Mouse (Mus musculus) retina, postnatal 1 day (tissue): Measurements from ENCODE around the gene Prkce.

Experiments used
- DNase-seq: peaks from one replicate; pipeline ENCODE4 v3.0.0-alpha.2; 2012

Prkce gene

DNA sequence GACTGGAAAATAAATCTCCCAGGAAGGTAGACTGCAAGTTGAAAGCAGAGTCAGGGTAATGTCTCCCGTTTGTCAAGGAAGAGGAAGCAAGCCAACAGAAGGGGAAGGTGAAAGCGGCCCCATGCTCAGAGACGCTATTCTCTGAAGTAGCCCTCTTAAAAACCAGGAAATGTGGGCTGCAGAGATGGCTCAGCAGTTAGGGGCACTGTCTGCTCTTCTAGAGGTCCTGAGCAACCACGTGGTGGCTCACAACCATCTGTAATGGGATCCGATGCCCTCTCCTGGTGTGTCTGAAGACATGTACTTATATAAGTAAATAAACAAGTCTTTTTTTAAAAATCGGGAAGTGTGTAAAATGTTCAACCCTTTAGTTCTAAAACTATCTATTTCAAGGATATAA lies 327.3 kb downstream of the Prkce start:
- no peak for DNase-seq

- DNase-seq: peak; percentile 62
These were observed 328.7 kb downstream of the Prkce start for GRCm38 (mm10) chr17:86496123-86496771.

DNA sequence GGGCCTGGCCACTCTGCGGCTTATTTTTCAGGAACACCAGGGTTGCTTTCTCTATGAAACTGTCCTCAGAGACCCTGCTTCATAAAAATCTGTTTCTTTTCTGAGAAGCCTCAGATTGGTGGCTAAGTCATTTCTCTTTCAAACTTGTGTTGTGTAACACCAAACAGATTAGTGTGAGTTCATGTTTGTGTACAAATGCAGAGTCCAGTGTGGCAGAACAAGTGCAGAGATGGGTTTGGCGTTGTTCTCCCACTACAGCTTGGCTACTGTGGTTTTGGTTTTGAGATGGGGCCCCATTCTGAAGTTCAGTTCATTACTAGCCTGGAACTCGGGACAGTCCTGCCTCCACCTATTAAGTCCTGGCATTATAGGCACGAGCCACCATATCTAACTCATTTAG lies 329.7 kb downstream of the Prkce start:
- no peak for DNase-seq

DNA sequence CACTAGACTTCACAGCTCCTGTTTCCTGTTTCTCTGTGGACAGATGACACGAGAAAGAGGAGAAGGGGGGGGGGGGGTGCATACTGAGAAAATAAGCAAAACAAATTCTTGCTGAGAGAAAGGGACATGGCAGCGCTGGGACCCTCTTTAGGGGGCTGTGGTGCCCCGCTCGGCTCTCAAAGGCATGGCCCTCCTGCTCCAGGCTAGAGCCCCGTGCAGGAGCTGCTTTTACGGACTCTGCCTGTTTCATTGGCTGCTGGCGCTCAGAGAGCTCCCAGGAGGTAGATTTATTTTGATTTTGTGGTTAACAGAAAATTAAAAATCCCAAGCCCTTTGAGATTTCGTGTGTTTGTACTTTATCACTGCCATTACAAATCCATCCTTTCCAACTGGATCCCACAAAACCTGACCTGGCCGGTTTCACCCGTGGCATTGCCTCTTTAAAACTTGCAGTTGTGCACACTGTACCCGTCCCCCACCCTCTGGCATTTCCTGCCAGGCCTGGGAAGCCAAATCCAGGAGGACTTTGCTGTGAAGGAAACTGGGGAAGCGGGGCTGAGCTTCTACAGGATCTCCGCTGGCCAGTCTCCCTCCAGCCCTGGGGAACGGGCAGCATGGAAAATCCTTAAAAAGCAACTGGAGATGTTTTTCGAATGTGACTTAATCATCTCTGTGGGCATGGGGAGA lies 331.9 kb downstream of the Prkce start:
- DNase-seq: no peak

GRCm38 (mm10) chr17:86501393-86501792 lies 333.8 kb downstream of the Prkce start:
- no peak for DNase-seq

DNA sequence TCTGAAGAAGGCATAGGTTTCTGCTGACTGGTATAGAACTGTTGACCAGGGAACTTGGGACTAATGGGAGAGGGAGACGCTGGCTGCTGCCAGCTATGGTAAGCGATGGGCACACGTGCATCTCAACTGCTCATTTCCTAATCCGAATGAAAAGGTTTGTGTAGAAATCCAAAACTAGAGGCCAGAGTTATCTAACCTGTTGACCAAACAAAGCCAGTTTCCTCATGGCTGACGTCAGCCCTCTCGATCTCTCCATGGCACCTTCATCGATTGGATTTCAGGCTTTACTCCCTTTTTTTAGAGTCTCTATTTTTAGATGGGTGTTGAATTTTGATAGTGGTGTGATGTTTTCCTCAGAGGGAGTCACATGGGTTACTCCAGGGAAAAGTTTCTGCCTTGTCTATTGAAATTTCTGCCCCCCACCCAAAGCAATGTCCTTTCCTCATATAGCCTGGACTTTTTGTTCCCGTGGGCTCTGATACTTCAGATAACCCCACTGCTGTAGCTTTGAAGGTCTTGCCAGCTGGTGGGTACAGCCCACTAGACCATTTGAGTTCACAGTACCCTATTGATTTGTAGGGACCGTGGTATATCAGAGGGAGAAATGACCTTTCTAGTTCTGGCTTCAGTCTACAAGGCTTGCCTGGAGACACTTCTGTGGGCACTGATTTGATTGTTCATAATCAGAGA lies 335.8 kb downstream of the Prkce start:
- DNase-seq: no peak

- no peak for DNase-seq
These were observed 337.6 kb downstream of the Prkce start, which contains the start of gene Gm10309 for GRCm38 (mm10) chr17:86505183-86505631. Gene Gm10309, minus strand, starts transcription at chr17:86505232.

DNA sequence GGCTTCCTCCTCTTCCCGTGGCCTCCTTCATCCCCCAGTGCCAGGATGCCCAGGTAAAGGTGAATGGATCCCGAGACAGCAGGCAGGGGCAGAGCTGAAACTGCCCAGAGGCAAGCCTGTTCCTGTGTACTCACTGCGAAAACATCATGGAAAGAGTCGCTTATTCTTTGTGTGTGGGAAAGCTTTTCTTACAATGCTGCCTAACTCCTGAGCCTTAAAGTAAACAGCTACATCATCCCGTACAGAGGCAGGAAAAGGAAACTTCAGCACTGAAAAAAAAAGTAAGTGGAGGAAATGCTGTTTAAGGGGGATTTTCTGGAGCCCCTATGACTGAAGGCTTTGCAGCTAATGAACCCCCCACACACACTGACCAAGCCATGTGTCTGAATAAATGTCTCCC lies 339.3 kb downstream of the Prkce start:
- no peak for DNase-seq

GRCm38 (mm10) chr17:86507342-86508211 lies 340.0 kb downstream of the Prkce start:
- DNase-seq: peak; percentile 34

- no peak for DNase-seq
These were observed 340.6 kb downstream of the Prkce start for GRCm38 (mm10) chr17:86508212-86508490.

DNA sequence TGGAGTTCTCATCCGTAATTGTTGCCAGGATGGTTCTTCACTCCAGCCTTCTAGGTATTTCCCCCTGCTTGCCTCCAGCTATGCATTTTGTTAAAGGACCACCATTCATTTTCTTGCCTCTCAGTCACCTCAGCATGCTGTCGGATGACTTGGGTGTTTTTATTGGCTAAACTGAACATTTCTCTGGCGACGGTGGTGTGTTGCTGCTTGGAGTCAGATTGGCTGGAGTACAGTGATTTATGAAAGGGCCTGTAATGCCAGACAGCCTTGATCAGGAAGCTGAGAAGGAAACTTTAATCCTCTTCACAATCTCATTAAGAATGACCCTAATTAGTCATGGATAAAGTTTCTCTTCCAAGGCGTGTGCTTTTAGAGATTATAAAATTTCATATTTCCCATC lies 342.3 kb downstream of the Prkce start:
- DNase-seq: peak; percentile 24

DNA sequence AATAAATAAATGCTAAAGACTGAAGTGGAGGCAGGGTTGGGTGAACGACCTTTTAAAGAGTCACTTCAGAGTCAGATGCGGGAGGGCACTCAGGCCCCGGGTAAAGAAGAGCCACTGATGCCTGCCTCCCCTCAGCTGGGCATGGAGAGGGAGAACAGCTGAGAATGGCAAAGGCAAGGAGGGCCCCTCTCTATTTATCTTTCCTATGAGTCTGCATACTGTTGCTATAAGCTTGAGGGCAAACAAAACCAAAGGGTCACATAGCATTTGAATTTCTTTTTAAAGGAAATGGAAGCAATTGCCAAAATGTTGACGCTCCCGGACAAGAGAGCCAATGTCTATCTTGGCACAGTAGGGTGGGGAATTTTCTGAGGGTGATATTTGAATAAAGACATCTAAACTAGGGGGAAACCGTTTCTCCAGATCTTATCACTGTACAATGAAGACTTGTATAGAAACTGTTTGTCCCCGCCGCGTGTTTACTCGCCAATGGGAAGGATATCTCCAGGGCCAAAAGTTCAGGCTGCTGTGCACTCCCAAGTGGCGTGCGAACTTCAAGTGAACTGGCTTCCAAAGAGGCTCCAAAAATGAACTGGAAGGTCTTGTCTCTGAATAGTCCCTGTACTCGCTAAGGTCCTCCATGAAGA lies 347.5 kb downstream of the Prkce start:
- DNase-seq: no peak

- DNase-seq: no peak
These were observed 349.0 kb downstream of the Prkce start for GRCm38 (mm10) chr17:86516630-86517029.

DNA sequence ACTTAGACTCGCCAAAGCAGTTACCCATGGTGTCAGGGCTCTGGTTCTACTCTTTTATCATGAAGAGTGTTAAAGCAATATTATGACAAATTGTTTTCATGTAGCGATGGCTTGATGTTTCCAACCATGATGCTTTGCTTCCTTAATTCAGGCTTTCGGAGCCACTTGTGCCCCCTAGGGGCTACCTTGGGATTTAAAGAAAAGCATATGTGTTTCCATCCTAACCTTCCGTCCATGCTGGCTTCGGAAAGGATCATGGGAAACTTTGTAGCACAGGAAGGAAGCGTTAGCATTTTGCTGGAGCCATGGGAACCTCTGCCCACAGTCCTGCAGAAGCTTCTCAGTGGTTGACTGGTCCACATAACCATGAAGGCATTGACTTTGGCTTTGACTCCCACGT lies 351.0 kb downstream of the Prkce start:
- DNase-seq: no peak

DNA sequence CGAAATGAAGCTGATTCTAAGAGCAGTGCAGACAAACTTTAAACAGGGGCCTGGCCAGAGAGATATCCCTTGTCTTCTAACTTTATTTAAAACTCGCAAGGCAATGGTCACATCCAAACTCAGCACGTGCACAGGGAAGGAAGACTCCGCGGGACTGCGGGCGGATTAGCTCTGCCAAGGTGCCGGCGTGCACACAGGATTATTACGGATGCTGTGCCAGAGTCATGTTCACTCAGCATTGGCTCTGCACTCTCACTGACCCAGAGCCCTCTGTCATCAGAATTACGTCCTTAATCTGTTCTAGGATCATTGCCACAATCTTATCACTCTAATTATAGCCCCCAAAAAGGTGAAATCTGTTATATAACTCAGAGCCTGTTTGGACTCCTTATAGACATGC lies 353.7 kb downstream of the Prkce start:
- DNase-seq: no peak

- no peak for DNase-seq
These were observed 355.1 kb downstream of the Prkce start for GRCm38 (mm10) chr17:86522649-86523048.

- no peak for DNase-seq
These were observed 355.8 kb downstream of the Prkce start for GRCm38 (mm10) chr17:86523374-86523773.

DNA sequence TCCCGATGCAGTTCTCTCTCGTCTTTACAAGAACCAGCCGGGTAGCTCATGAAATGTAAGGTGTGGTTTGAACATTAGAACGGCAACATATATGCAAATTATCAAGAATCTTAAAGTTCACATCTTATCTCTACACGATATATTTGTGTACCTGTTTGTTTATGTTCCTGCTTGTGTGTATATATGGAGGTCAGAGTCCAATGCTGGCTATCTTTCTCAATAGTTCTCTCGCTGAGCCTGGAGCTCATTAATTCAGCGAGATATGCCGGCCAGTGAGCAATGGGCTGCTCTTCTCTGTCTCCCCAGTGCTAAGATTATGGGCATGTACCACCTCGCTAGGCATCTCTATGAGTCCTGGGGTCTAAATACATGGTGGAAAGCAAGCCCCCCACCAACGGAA lies 356.3 kb downstream of the Prkce start:
- no peak for DNase-seq

DNA sequence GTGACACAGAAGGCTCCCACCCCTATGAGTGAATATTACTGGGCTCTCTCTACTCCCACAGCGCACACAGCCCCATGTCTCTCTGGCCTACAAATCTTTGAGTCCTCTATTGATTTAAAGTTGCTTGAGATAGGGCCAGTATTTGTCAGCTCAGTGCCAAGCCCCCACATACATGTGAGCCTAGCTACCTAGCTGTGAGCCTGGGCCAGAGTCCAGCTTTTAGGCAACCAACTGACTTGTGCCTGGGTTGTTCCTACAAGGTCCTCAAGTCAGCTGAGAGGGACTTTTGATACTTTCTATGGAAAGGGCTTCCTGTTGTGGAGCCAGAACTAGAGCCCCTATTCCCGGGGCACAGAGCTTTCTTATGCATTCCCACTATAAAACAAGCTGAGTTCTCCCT lies 357.5 kb downstream of the Prkce start:
- DNase-seq: no peak

DNA sequence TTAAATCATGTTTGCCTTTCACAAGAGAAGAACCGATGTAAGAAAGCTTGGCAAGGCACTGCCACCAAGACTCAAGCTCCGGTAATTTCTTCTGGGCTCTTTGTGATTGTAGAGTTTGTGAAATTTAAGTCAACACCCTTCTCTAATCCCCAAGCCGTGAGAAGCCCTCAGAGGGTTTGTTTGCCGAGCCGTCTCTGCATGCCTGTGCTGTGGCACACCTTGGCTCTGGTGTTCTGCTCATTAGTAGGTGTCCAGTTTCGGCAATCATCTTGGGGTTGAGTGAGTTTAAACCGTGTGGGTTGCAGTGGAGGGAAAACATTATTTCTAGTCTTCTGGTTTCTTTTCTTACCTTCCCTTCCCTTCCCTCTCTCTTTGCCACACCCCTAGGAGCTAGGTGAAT lies 358.4 kb downstream of the Prkce start:
- DNase-seq: no peak

- DNase-seq: no peak
These were observed 359.7 kb downstream of the Prkce start for GRCm38 (mm10) chr17:86527298-86527697.

DNA sequence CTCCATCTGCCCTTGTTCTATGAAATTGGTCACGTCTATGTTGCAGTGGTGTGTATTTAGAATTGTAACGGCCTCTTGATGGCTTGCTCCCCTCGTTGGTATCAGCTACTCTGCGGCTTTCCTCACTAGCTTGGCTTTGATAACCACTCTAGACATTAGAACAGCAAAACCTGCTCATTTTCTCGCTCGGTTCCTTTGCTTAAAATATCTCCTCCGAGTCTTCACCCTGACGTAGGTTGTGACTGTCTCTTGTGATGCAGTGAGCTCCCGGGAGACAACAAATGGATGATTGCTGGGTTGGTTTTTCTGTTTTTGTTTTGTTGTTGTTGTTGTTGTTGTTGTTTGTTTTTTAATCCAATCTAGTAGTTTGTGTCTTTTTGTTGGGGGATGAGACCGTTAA lies 361.4 kb downstream of the Prkce start:
- DNase-seq: no peak

DNA sequence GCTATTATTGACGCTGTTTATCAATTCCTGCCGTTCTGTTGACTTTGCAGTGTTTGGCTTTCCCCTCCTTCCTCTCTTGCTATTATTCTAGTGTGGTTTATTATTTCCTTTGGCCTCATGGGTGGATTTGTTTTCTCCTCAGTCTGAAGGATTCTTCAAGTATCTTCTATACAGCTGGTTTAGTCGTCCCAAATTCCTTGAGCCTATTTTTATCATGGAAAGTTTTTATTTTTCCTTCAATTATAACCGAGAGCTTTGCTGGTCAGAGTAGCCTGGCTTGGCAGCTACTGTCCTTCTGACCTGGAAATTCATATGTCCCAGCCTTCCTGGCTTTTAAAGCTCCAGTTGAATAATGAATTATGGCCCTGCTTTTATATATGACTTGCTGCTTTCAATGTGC lies 361.8 kb downstream of the Prkce start:
- DNase-seq: no peak
